Mouse (Mus musculus) liver, postnatal 0 days (tissue): ENCODE measurements around the gene Dtd2. TPM values are rescaled to one million over a fixed set of nuclear protein-coding genes. Genes with fewer than 3 reads are reported as not detected.

Source experiments
- ATAC-seq: fragments of 200-750 bp; cut with Nextera tagmentation; 2 replicates; pipeline ENCODE4 v1.8.0; 2017; ENCODE audit warnings: mild to moderate bottlenecking, moderate library complexity
- DNase-seq: peaks from one replicate; pipeline ENCODE4 v3.0.0-alpha.2; 2016
- H3K27ac ChIP-seq: fragments of 300-500 bp; sonication (generic); 2 replicates; pipeline ENCODE4 v1.5.1; 2014; ENCODE audit warnings: antibody characterized with exemption, moderate library complexity, mild to moderate bottlenecking, low read depth
- H3K27me3 ChIP-seq: fragments of 300-500 bp; sonication (generic); 2 replicates; pipeline ENCODE4 v1.6.1; 2014; ENCODE audit warnings: low read length, control low read depth, mixed read lengths; ENCODE audit not compliant: insufficient read depth
- H3K36me3 ChIP-seq: fragments of 300-500 bp; sonication (generic); replicated peaks from 2 replicates; pipeline ENCODE4 v1.6.1; 2014; ENCODE audit warnings: mild to moderate bottlenecking, control low read depth, low read length, moderate library complexity, mixed read lengths; ENCODE audit not compliant: insufficient read depth
- H3K4me1 ChIP-seq: fragments of 300-500 bp; sonication (generic); 2 replicates; pipeline ENCODE4 v1.6.1; 2014; ENCODE audit warnings: antibody characterized with exemption, mild to moderate bottlenecking, control low read depth; ENCODE audit not compliant: insufficient read depth
- H3K4me2 ChIP-seq: fragments of 300-500 bp; sonication (generic); 2 replicates; pipeline ENCODE4 v1.6.1; 2014; ENCODE audit warnings: low read depth, mild to moderate bottlenecking, low read length, moderate library complexity, mixed read lengths
- H3K4me3 ChIP-seq: fragments of 300-500 bp; sonication (generic); 2 replicates; pipeline ENCODE4 v1.5.1; 2014; ENCODE audit warnings: low read depth, low read length
- H3K9ac ChIP-seq: fragments of 300-500 bp; sonication (generic); replicated peaks from 2 replicates; pipeline ENCODE4 v1.6.1; 2014; ENCODE audit warnings: mild to moderate bottlenecking, moderate library complexity
- H3K9me3 ChIP-seq: fragments of 300-500 bp; sonication (generic); 2 replicates; pipeline ENCODE4 v1.6.1; 2016; ENCODE audit warnings: mild to moderate bottlenecking, control low read depth, low read length, mixed read lengths
- CTCF ChIP-seq: sonication (generic); IDR thresholded peaks from 2 replicates; pipeline ENCODE4 v1.5.1; 2016; ENCODE audit warnings: antibody characterized with exemption, low read depth
- EP300 ChIP-seq: IDR thresholded peaks from 2 replicates; pipeline ENCODE4 v1.6.1; 2016; ENCODE audit warnings: antibody characterized with exemption, low read depth, mild to moderate bottlenecking
- WGBS: fragments of 180-500 bp; shearing (Covaris S2); extraction: QIAGEN DNeasy Blood & Tissue Kit; methylation state at CpG from one replicate; pipeline ENCODE4 v1.1.7; 2014; ENCODE audit not compliant: insufficient replicate concordance; 5-methylcytosine and 5-hydroxymethylcytosine counted together
- polyA plus RNA-seq: library from polyadenylated mRNA; unstranded; fragments of >200 nt; fragmentation: Nextera tagmentation; extraction: Ambion mirVana; gene quantifications from 2 replicates; pipeline ENCODE4 v1.2.1, GENCODE M21; 2015

The Dtd2 gene
- 19.7 and 20.0 TPM in 2 replicates for polyA plus RNA-seq

GRCm38 (mm10) chr12:52005877-52006632, at the start of gene Dtd2:
Dtd2 (minus strand) TSS chr12:52006501.
- H3K9ac ChIP-seq, result peak within 1 kb of the TSS; percentile 92
- no peaks in the 10 kb centered on the region; the same call in 1 of the 2 replicates for H3K36me3 ChIP-seq
- ATAC-seq (peak; percentile 97), DNase-seq (peak; percentile 95)
- H3K4me1 ChIP-seq, result peaks cover 3% of the 10 kb centered on the region; the same call in 1 of the 2 replicates
- H3K27me3 ChIP-seq, result no peaks in the 10 kb centered on the region
- peak within 1 kb of the TSS; percentile 63 for H3K27ac ChIP-seq
- peak within 1 kb of the TSS; percentile 83 for H3K4me2 ChIP-seq
- TF ChIP-seq EP300, result no peak
- no peak for TF ChIP-seq CTCF
- H3K9me3 ChIP-seq, result no peaks in the 10 kb centered on the region
- H3K4me3 ChIP-seq, result peak within 1 kb of the TSS; percentile 84
- 2% methylated on average over 46 of the region's 46 CpGs for WGBS

DNA sequence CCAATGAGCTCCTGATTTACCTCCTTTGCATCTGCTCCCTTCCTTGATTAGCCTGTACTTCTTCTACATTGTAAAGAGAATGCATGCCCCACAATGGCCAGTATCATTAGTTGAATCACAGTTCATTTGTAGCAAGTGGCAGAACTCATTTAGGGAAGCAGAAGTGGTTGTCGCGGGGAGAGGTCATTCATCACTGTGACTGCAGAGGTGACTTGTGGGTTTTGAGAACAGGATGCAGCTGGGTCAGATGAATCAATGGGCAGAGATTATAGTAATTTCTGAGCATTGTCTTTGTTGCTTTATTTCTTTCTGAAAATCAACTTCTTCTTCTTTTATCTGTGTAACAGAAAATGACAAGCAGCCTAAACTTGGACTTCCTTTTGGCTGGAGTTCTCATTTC, 43.0 kb upstream of the Dtd2 start:
- TF ChIP-seq CTCF (no peak), EP300 (no peak)
- Histone ChIP-seq H3K4me2 (no peak overlapping the region), H3K9ac (no peak overlapping the region), H3K4me3 (no peak overlapping the region), H3K9me3 (no peaks in the 10 kb centered on the region), H3K4me1 (no peaks in the 10 kb centered on the region), H3K27ac (no peak overlapping the region), H3K27me3 (no peaks in the 10 kb centered on the region), H3K36me3 (no peaks in the 10 kb centered on the region)
- no peak for ATAC-seq
- DNase-seq, result no peak
- 23% methylated on average over 2 of the region's 2 CpGs for WGBS

GRCm38 (mm10) chr12:52046371-52046770, 40.1 kb upstream of the Dtd2 start:
- no peaks in the 10 kb centered on the region for H3K27me3 ChIP-seq
- no peak for DNase-seq
- no peaks in the 10 kb centered on the region for H3K36me3 ChIP-seq
- H3K27ac ChIP-seq, result no peak overlapping the region
- H3K4me1 ChIP-seq, result no peaks in the 10 kb centered on the region
- WGBS, result 27% methylated on average over 4 of the region's 4 CpGs
- ATAC-seq, result no peak
- no peak for TF ChIP-seq CTCF
- no peak overlapping the region for H3K4me2 ChIP-seq
- H3K9me3 ChIP-seq, result no peaks in the 10 kb centered on the region
- no peak overlapping the region for H3K4me3 ChIP-seq
- no peak overlapping the region for H3K9ac ChIP-seq

DNA sequence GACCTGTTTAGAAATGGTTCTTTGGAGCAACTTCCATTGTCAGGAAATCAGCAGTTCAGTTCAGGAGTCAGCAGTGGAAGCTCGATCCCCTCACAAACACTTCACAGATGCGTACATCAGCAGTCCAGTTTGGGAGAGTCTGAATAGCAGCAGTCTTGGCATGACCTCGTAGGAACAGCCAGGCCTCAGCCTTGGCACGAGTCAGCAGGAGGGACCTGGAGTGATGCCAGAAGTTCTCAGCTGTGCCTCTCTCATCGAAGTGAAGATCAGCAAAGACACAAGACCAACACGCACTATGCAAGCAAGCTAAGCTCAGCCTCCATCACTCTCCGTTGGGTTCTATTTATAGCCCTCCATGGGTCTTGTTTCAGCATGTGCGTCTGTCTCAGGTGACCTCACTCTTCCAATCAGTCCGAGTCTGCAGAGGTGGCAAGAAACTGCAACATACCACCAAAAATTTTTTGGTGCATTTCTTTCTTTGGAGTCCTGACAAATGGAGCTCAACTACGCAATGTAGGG, 36.6 kb upstream of the Dtd2 start:
- no peaks in the 10 kb centered on the region for H3K27me3 ChIP-seq
- H3K27ac ChIP-seq, result no peak overlapping the region
- ATAC-seq (no peak), DNase-seq (no peak)
- no peak overlapping the region for H3K4me2 ChIP-seq
- H3K9me3 ChIP-seq, result no peaks in the 10 kb centered on the region
- TF ChIP-seq CTCF (no peak), EP300 (no peak)
- H3K4me3 ChIP-seq, result no peak overlapping the region
- no peak overlapping the region for H3K9ac ChIP-seq
- no peaks in the 10 kb centered on the region for H3K4me1 ChIP-seq
- WGBS, result 71% methylated on average over 10 of the region's 10 CpGs
- H3K36me3 ChIP-seq, result no peaks in the 10 kb centered on the region

DNA sequence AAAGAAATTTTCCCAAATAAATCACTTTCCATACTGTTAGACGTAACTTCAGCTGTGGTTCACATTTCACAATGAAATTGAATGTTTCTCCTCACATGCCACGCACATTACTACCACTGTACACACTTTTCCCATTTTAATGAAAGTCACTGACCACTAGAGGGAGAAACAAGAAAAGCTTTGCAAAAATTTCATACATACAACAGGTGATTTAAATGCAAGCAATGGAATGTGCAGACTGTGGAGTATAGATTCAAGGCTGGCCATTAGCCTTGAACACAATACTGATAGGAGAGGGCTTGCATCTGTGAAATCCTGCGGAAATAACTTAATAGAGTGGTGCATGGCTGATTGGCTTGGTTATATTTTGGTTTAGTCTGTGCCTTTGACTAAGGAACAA, 32.1 kb upstream of the Dtd2 start:
- Histone ChIP-seq H3K36me3 (no peaks in the 10 kb centered on the region), H3K9ac (no peak overlapping the region), H3K4me1 (no peaks in the 10 kb centered on the region), H3K4me2 (no peak overlapping the region), H3K27ac (no peak overlapping the region), H3K27me3 (no peaks in the 10 kb centered on the region), H3K4me3 (no peak overlapping the region), H3K9me3 (no peaks in the 10 kb centered on the region)
- 54% methylated on average over 3 of the region's 3 CpGs for WGBS
- no peak for ATAC-seq
- TF ChIP-seq CTCF (peak; percentile 60), EP300 (no peak)
- no peak for DNase-seq

GRCm38 (mm10) chr12:52034956-52035355, 28.7 kb upstream of the Dtd2 start:
- Histone ChIP-seq H3K36me3 (no peaks in the 10 kb centered on the region), H3K27me3 (no peaks in the 10 kb centered on the region), H3K9ac (no peak overlapping the region), H3K4me1 (no peaks in the 10 kb centered on the region), H3K27ac (no peak overlapping the region), H3K4me2 (no peak overlapping the region), H3K9me3 (no peaks in the 10 kb centered on the region), H3K4me3 (no peak overlapping the region)
- no peak for TF ChIP-seq EP300
- no peak for TF ChIP-seq CTCF
- ATAC-seq, result no peak
- 73% methylated on average over 3 of the region's 3 CpGs for whole genome bisulfite sequencing
- no peak for DNase-seq
